Comparison of ENCODE assay signal across 27 mouse cellular contexts in genomic region chr3:30904658-30905057, GRCm38 (mm10). TPM values are rescaled to one million over a fixed set of nuclear protein-coding genes. Genes with fewer than 3 reads are reported as not detected.
DNase-seq lines count a peak whose midpoint lies in the region; ATAC-seq and TF ChIP-seq lines count a peak whose summit lies in the region.
"Had no signal": no experiment of that assay in that cellular context is flagged by ENCODE, and none has a peak within 500 bp of the region (broad histone marks: within the 10 kb centered on the region; RNA-seq: fewer than 3 reads in every experiment).

No protein-coding gene starts in this region.

- no peak overlapping the region for H3K4me2 ChIP-seq in kidney, embryonic 15.5 days
- H3K4me2 ChIP-seq in midbrain, embryonic 15.5 days: no peak overlapping the region
- H3K4me2 ChIP-seq: embryonic facial prominence, embryonic 13.5 days; embryonic facial prominence, embryonic 15.5 days; forebrain, embryonic 13.5 days; forebrain, embryonic 15.5 days had no signal

- H3K27me3 ChIP-seq in kidney, embryonic 15.5 days: no peaks in the 10 kb centered on the region
- no peaks in the 10 kb centered on the region for H3K27me3 ChIP-seq in midbrain, embryonic 15.5 days (replicated peaks)
- H3K27me3 ChIP-seq: CH12.LX; embryonic facial prominence, embryonic 13.5 days; embryonic facial prominence, embryonic 15.5 days; forebrain, embryonic 13.5 days; forebrain, embryonic 15.5 days; Patski had no signal

- no peak for TF ChIP-seq POLR2A in bone marrow macrophage, adult 2 months (IDR thresholded peaks at IDR 0.05; ENCODE audit: borderline replicate concordance, low read depth, low read length)

- H3K9ac ChIP-seq in kidney, embryonic 15.5 days: no peak overlapping the region
- H3K9ac ChIP-seq in midbrain, embryonic 15.5 days: no peak overlapping the region
- H3K9ac ChIP-seq: embryonic facial prominence, embryonic 13.5 days; embryonic facial prominence, embryonic 15.5 days; forebrain, embryonic 13.5 days; forebrain, embryonic 15.5 days; forebrain, postnatal 0 days had no signal

- peak overlapping the region; percentile 69 for H3K27ac ChIP-seq in bone marrow macrophage, adult 2 months (ENCODE audit: insufficient read depth, low read depth, low read length)
- H3K27ac ChIP-seq in macrophage: peak overlapping the region; percentile 31
- H3K27ac ChIP-seq in kidney, embryonic 15.5 days: no peak overlapping the region
- H3K27ac ChIP-seq in midbrain, embryonic 15.5 days: no peak overlapping the region
- H3K27ac ChIP-seq: embryonic facial prominence, embryonic 13.5 days; embryonic facial prominence, embryonic 15.5 days; forebrain, embryonic 13.5 days; forebrain, embryonic 15.5 days had no signal

- WGBS in macrophage (ENCODE audit: missing documents): 45% methylated on average over 1 of the region's 1 CpGs
- 87% methylated on average over 1 of the region's 1 CpGs for WGBS in kidney, embryonic 15.5 days
- 95% methylated on average over 1 of the region's 1 CpGs for WGBS in midbrain, embryonic 15.5 days

- peaks cover 40% of the 10 kb centered on the region for H3K36me3 ChIP-seq in macrophage (ENCODE audit: inconsistent target)
- H3K36me3 ChIP-seq in kidney, embryonic 15.5 days: peaks cover 70% of the 10 kb centered on the region
- peaks cover 25% of the 10 kb centered on the region for H3K36me3 ChIP-seq in midbrain, embryonic 15.5 days (replicated peaks)

- peaks cover 10% of the 10 kb centered on the region for H3K4me1 ChIP-seq in bone marrow macrophage, adult 2 months (ENCODE audit: control insufficient read depth, insufficient read depth, low read length)
- no peaks in the 10 kb centered on the region for H3K4me1 ChIP-seq in kidney, embryonic 15.5 days
- H3K4me1 ChIP-seq in midbrain, embryonic 15.5 days: no peaks in the 10 kb centered on the region
- H3K4me1 ChIP-seq: embryonic facial prominence, embryonic 13.5 days; embryonic facial prominence, embryonic 15.5 days; forebrain, embryonic 13.5 days; forebrain, embryonic 15.5 days had no signal

- no peak for DNase-seq in thymus, adult 18-20 months
- DNase-seq in spleen, adult 18-20 months: no peak
- DNase-seq: adrenal gland, adult 8-10 months; adrenal gland, postnatal 14 days; adrenal gland, postnatal 36 days; B cell, adult 2 months; cerebellum, adult 11-12 months; cerebellum, adult 2 months; cerebellum, adult 9-10 months; cerebellum, postnatal 10 days; cerebellum, postnatal 25 days; embryo, embryonic 11 days; forebrain, postnatal 0 days had no signal

- H3K9me3 ChIP-seq in kidney, embryonic 15.5 days (replicated peaks): no peaks in the 10 kb centered on the region
- H3K9me3 ChIP-seq in midbrain, embryonic 15.5 days: no peaks in the 10 kb centered on the region
- H3K9me3 ChIP-seq: embryonic facial prominence, embryonic 13.5 days; embryonic facial prominence, embryonic 15.5 days; forebrain, embryonic 13.5 days; forebrain, embryonic 15.5 days; G1E had no signal

- no peak overlapping the region for H3K4me3 ChIP-seq in bone marrow macrophage, adult 2 months (ENCODE audit: insufficient read depth, low read length)
- H3K4me3 ChIP-seq in macrophage (ENCODE audit: inconsistent target): no peak overlapping the region
- H3K4me3 ChIP-seq in kidney, embryonic 15.5 days (replicated peaks): no peak overlapping the region
- H3K4me3 ChIP-seq in midbrain, embryonic 15.5 days: no peak overlapping the region
- H3K4me3 ChIP-seq: embryonic facial prominence, embryonic 13.5 days; embryonic facial prominence, embryonic 15.5 days; forebrain, embryonic 13.5 days; forebrain, embryonic 15.5 days had no signal

- H3K79me2 ChIP-seq in macrophage (ENCODE audit: inconsistent target): no peaks in the 10 kb centered on the region; the same call in 1 of the 2 replicates

- 0 out of 2 replicates have a peak, but pooled peaks have one; percentile 18 for ATAC-seq in common myeloid progenitor, adult 5-6 weeks (replicated peaks; ENCODE audit: low read depth, poor library complexity, severe bottlenecking)
- no peak for ATAC-seq in kidney, embryonic 15.5 days (replicated peaks; ENCODE audit: low FRiP score)
- ATAC-seq in midbrain, embryonic 15.5 days (replicated peaks): no peak
- ATAC-seq: activated CD4-positive, CD25-positive, alpha-beta regulatory T cell, adult 4 months; CD4-positive, CD25-positive, alpha-beta regulatory T cell, adult 4 months; forebrain, embryonic 13.5 days; forebrain, embryonic 15.5 days; forebrain, postnatal 0 days; Patski had no signal

- no peak for TF ChIP-seq CTCF in bone marrow macrophage, adult 2 months (IDR thresholded peaks at IDR 0.05; ENCODE audit: low read depth, low read length)

RNA-seq across cellular contexts. Expression of gene Gpr160, which starts 48.9 kb away (rescaled TPM):
- polyA plus RNA-seq in bone marrow macrophage, adult 2 months (2012; ENCODE audit: insufficient read depth, insufficient read length, missing spikeins): 20.3 and 24.8 TPM in 2 replicates
- total RNA-seq in common myeloid progenitor, adult 5-6 weeks (2017): 13.0 and 23.2 TPM in 2 replicates
- 10 to 100 TPM in 16 of 26 experiments, 1 to 10 TPM in 10; 1.1 to 57.2 (median 18.8) TPM for total RNA-seq in macrophage (2018; cell fraction: chromatin; rRNA removed)
- 10 to 100 TPM in 25 of 26 experiments, 1 to 10 TPM in 1; 6.6 to 35.4 (median 19.4) TPM for total RNA-seq in macrophage (2018; cell fraction: cytosol; rRNA removed)
- total RNA-seq in macrophage (2018; cell fraction: nucleus; rRNA removed): 10 to 100 TPM in 21 of 26 experiments, 1 to 10 TPM in 5; 5.3 to 57.9 (median 18.1) TPM
- polyA plus RNA-seq in macrophage (2018): 13.3 to 29.8 TPM (median 20.6 TPM) in 3 replicates
- polyA plus RNA-seq in kidney, embryonic 15.5 days (2015; fragmentation: Nextera tagmentation; extraction: Ambion mirVana): 10.8 and 11.4 TPM in 2 replicates
- polyA plus RNA-seq in midbrain, embryonic 15.5 days (2015; fragmentation: Nextera tagmentation; extraction: Ambion mirVana): 1.0 and 1.5 TPM in 2 replicates
- polyA plus RNA-seq: G1E had no signal

Comparison
In these comparisons a context has a peak if more than half of its experiments do, and no peak if none do; other contexts are left out.
1. H3K27ac ChIP-seq: peak in bone marrow macrophage, adult 2 months (single experiment) and macrophage (single experiment); none in kidney, embryonic 15.5 days (single experiment) and midbrain, embryonic 15.5 days (single experiment).